ENCODE assay signal across 11 mouse cellular contexts in genomic region chr7:128541186-128541585, GRCm38 (mm10). TPM values are rescaled to one million over a fixed set of nuclear protein-coding genes. Genes with fewer than 3 reads are reported as not detected.
DNase-seq lines count a peak whose midpoint lies in the region; ATAC-seq and TF ChIP-seq lines count a peak whose summit lies in the region.
"Had no signal": no experiment of that assay in that cellular context is flagged by ENCODE, and none has a peak within 500 bp of the region (broad histone marks: within the 10 kb centered on the region; RNA-seq: fewer than 3 reads in every experiment).

No protein-coding gene starts in this region.

- peaks cover 54% of the 10 kb centered on the region for H3K36me3 ChIP-seq in forebrain, embryonic 10.5 days (replicated peaks)
- H3K36me3 ChIP-seq in forebrain, embryonic 14.5 days (ENCODE audit: control insufficient read depth, insufficient read depth, low read length): no peaks in the 10 kb centered on the region
- no peaks in the 10 kb centered on the region for H3K36me3 ChIP-seq in forebrain, postnatal 0 days (ENCODE audit: insufficient read depth)
- H3K36me3 ChIP-seq: forebrain, embryonic 15.5 days had no signal

- H3K4me3 ChIP-seq in forebrain, embryonic 10.5 days: no peak overlapping the region
- H3K4me3 ChIP-seq in forebrain, embryonic 14.5 days (ENCODE audit: low read depth, low read length): no peak overlapping the region
- H3K4me3 ChIP-seq in forebrain, postnatal 0 days (ENCODE audit: low read depth, low read length): no peak overlapping the region
- H3K4me3 ChIP-seq: forebrain, embryonic 15.5 days had no signal

- H3K9me3 ChIP-seq in forebrain, embryonic 10.5 days: no peaks in the 10 kb centered on the region
- no peaks in the 10 kb centered on the region for H3K9me3 ChIP-seq in forebrain, embryonic 14.5 days (replicated peaks; ENCODE audit: control insufficient read depth, low read length)
- H3K9me3 ChIP-seq in forebrain, postnatal 0 days (ENCODE audit: low read length): no peaks in the 10 kb centered on the region
- H3K9me3 ChIP-seq: forebrain, embryonic 15.5 days had no signal

- no peak for TF ChIP-seq CTCF in forebrain, postnatal 0 days (IDR thresholded peaks at IDR 0.05; ENCODE audit: low read depth)

- 0 out of 2 replicates have a peak overlapping the region, but pooled peaks have one; percentile 17 for H3K27ac ChIP-seq in forebrain, embryonic 10.5 days
- no peak overlapping the region for H3K27ac ChIP-seq in forebrain, embryonic 14.5 days (ENCODE audit: low read depth, low read length)
- no peak overlapping the region for H3K27ac ChIP-seq in forebrain, postnatal 0 days (ENCODE audit: low read depth, low read length)
- H3K27ac ChIP-seq: forebrain, embryonic 15.5 days; macrophage had no signal

- peaks cover 40% of the 10 kb centered on the region for H3K4me1 ChIP-seq in forebrain, embryonic 10.5 days
- peaks cover under 1% of the 10 kb centered on the region; the same call in 1 of the 2 replicates for H3K4me1 ChIP-seq in forebrain, embryonic 14.5 days (ENCODE audit: control insufficient read depth, insufficient read depth, low read length)
- peaks cover under 1% of the 10 kb centered on the region; the same call in 1 of the 2 replicates for H3K4me1 ChIP-seq in forebrain, postnatal 0 days (ENCODE audit: insufficient read depth)

- no peak overlapping the region for H3K4me2 ChIP-seq in forebrain, embryonic 14.5 days (ENCODE audit: low read length)
- H3K4me2 ChIP-seq in forebrain, postnatal 0 days (ENCODE audit: low read depth): no peak overlapping the region
- H3K4me2 ChIP-seq: forebrain, embryonic 15.5 days had no signal

- ATAC-seq in forebrain, embryonic 14.5 days: no peak
- no peak for ATAC-seq in forebrain, postnatal 0 days
- ATAC-seq: forebrain, embryonic 15.5 days had no signal

- H3K27me3 ChIP-seq in forebrain, embryonic 10.5 days (ENCODE audit: poor library complexity, severe bottlenecking): peaks cover 12% of the 10 kb centered on the region
- H3K27me3 ChIP-seq in forebrain, embryonic 14.5 days (replicated peaks; ENCODE audit: control insufficient read depth, insufficient read depth, low read length): no peaks in the 10 kb centered on the region
- no peaks in the 10 kb centered on the region for H3K27me3 ChIP-seq in forebrain, postnatal 0 days (ENCODE audit: insufficient read depth, low read length)
- H3K27me3 ChIP-seq: forebrain, embryonic 15.5 days had no signal

- WGBS in forebrain, embryonic 10.5 days: 86% methylated on average over 9 of the region's 9 CpGs
- 74% methylated on average over 9 of the region's 9 CpGs for WGBS in forebrain, embryonic 14.5 days
- whole genome bisulfite sequencing in forebrain, postnatal 0 days: 70% methylated on average over 9 of the region's 9 CpGs

- H3K9ac ChIP-seq in forebrain, embryonic 14.5 days (ENCODE audit: low read length): no peak overlapping the region; the same call in 1 of the 2 replicates
- no peak overlapping the region for H3K9ac ChIP-seq in forebrain, postnatal 0 days
- H3K9ac ChIP-seq: forebrain, embryonic 15.5 days had no signal

- no peak for DNase-seq in forebrain, embryonic 10.5 days (ENCODE audit: extremely low spot score, low spot score)
- no peak for DNase-seq in forebrain, embryonic 14.5 days (ENCODE audit: low spot score)
- peak; percentile 42 to 56 for DNase-seq in right cerebral cortex, adult 2 months (ENCODE audit: low spot score in 2 of 2)
- DNase-seq in right cerebral cortex, postnatal 25 days: no peak
- DNase-seq in kidney, postnatal 10 days: peak; percentile 58
- DNase-seq in thymus, postnatal 36 days: no peak
- no peak for DNase-seq in testis, postnatal 10 days (ENCODE audit: low spot score)
- no peak for DNase-seq in forebrain, postnatal 0 days
- DNase-seq: cerebellum, adult 8-10 months had no signal

RNA-seq across cellular contexts. Expression of gene Bag3, which starts 17.8 kb away (rescaled TPM):
- 6.2 and 8.1 TPM in 2 replicates for polyA plus RNA-seq in forebrain, embryonic 10.5 days (2016; fragmentation: Nextera tagmentation; extraction: Ambion mirVana)
- 1.4 and 1.7 TPM in 2 replicates for polyA plus RNA-seq in forebrain, embryonic 14.5 days (2014; fragmentation: Nextera tagmentation; extraction: Ambion mirVana)
- total RNA-seq in forebrain, postnatal 0 days (2014; rRNA removed): 2.2 and 4.1 TPM in 2 replicates
- polyA plus RNA-seq in forebrain, postnatal 0 days (2015; fragmentation: Nextera tagmentation; extraction: Ambion mirVana): 3.0 and 3.8 TPM in 2 replicates

Comparison
In these comparisons a context has a peak if more than half of its experiments do, and no peak if none do; other contexts are left out.
1. DNase-seq: peak in right cerebral cortex, adult 2 months (2 of 2) and kidney, postnatal 10 days (single experiment); none in forebrain, embryonic 10.5 days (single experiment), forebrain, embryonic 14.5 days (single experiment), right cerebral cortex, postnatal 25 days (single experiment), thymus, postnatal 36 days (0 of 2), testis, postnatal 10 days (single experiment) and forebrain, postnatal 0 days (single experiment).